Mouse (Mus musculus) E14TG2a.4 (cell line): ENCODE measurements around the gene Rpl29.

Experiments
- H3K27me3 ChIP-seq: 2 replicates; pipeline ENCODE4 v1.6.1; 2014; ENCODE audit warnings: low read length, control low read depth; ENCODE audit not compliant: insufficient read depth
- H3K36me3 ChIP-seq: 2 replicates; pipeline ENCODE4 v1.6.1; 2014; ENCODE audit warnings: low read length, control low read depth; ENCODE audit not compliant: insufficient read depth
- H3K4me1 ChIP-seq: replicated peaks from 2 replicates; pipeline ENCODE4 v1.6.1; 2014; ENCODE audit warnings: low read depth, low read length, control low read depth
- H3K4me3 ChIP-seq: replicated peaks from 2 replicates; pipeline ENCODE4 v1.5.1; 2014; ENCODE audit warnings: mild to moderate bottlenecking, low read length
- H3K9me3 ChIP-seq: 2 replicates; pipeline ENCODE4 v1.6.1; 2014; ENCODE audit warnings: low read length, control low read depth
- CTCF ChIP-seq: conservative IDR thresholded peaks from 2 replicates; pipeline ENCODE4 v1.5.1; 2014; ENCODE audit warnings: low read length
- NANOG ChIP-seq: IDR thresholded peaks from 2 replicates; pipeline ENCODE4 v1.6.1; 2014; ENCODE audit warnings: borderline replicate concordance, low read length, mixed read lengths
- POU5F1 ChIP-seq: IDR thresholded peaks from 2 replicates; pipeline ENCODE4 v1.6.1; 2014; ENCODE audit warnings: low read length, borderline replicate concordance

The Rpl29 gene

DNA sequence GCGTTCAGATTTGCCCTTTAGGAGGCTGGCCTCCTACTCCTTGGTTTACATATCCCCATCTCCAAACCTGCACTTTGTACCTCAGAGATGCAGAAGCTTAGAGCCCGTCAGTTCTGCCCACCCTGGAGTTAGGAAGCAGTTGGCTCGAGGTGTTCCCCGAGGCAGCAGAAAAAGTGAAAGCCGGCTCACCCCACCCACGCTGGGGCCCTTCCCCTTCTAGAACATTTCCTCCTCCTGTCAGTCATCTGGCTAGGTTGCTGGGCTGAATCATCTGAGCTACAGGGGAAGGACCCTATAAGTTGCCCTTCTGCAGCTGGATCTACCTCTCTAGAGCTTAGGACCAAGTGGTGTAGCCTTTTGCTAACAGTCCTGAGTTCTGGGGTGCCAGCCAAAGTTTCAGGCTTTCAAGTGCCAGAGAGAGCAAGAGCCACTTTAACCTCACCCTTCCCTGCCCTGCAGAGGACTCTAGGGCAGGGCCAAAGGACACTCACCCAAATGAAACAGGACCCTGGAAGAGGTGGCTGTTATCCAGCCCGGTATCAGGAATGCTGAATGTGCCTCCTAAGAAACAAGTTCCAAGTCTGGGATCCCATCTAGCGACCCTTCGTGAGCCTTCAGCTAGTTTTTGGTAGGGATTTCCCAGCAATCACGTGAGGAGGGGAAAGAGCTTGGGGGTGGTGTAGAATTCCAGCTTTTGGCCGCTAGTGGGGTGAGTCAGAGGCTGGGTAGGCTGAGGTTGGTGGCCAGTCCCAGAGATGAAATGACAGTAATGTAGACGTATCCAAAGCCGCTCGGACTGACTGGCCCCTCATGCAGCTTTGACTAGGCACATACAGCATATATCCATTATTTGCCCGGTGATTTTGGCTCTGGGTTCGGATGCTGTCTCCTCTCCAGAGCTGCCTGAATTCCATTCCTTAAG is 47.0 kb downstream of the Rpl29 start:
- no peaks in the 10 kb centered on the region for H3K9me3 ChIP-seq
- no peak for TF ChIP-seq POU5F1
- no peak for TF ChIP-seq NANOG
- TF ChIP-seq CTCF = no peak
- peaks cover 27% of the 10 kb centered on the region for H3K36me3 ChIP-seq
- no peaks in the 10 kb centered on the region for H3K27me3 ChIP-seq
- peaks cover 87% of the 10 kb centered on the region for H3K4me1 ChIP-seq
- peak overlapping the region; percentile 52 for H3K4me3 ChIP-seq

DNA sequence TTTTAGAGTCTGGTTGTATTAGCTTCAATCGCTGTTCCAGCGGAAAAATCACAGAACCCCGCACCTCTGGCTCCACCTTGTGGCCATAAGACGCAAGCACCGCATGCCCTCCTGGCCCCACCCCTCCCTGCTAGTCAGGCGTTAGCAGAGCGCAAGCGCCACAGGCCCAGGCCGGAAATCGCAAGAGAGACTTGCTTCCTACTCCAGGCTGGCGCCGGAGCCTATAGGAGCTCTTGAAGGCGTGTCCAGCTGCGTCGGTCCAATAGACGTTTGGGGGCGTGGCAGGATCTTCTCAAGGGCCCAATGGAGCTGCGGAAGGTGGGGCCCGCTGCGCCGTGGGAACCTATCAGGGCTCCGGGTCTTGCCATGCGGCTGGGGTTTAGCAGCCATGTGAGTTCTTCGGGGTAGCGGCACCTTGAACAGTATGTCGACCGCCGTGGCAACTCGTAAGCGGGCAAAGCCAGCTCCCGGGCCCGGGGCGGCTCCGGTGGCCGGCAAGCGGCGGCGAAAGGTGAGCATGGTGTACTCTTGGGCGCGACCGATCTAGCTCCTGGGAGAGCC is 47.8 kb downstream of the Rpl29 start, which contains the start of gene Parp3:
Gene Parp3 (minus strand): TSS at position 26 of the 561 bp plus-strand sequence.
- H3K4me3 ChIP-seq = peak within 1 kb of the TSS; percentile 89
- peak; percentile 94 for TF ChIP-seq CTCF
- TF ChIP-seq POU5F1 = no peak
- no peaks in the 10 kb centered on the region for H3K9me3 ChIP-seq

DNA sequence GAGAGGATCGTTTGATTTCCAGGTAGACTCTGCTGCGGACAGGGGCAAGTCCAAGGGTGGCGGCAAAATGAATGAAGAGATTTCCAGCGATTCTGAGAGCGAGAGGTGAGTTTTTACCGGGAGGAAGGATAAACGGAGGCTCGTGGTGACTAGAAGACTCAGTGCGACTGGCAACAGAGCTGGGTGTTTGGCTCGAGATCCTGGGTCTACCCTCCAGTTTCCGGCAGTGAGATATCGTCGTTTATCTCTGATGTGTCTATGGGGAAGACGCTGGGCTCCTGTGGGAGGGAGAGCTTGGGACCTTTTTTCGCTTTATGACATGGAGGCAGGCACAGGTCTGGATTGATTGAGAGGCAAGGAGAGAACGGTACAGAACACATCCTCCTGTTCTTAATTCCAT is 48.4 kb downstream of the Rpl29 start:
- H3K27me3 ChIP-seq = no peaks in the 10 kb centered on the region
- H3K9me3 ChIP-seq = no peaks in the 10 kb centered on the region
- H3K4me3 ChIP-seq = peak overlapping the region; percentile 89
- TF ChIP-seq POU5F1 (no peak), NANOG (no peak), CTCF (no peak)
- H3K36me3 ChIP-seq = peaks cover 40% of the 10 kb centered on the region
- peaks cover 82% of the 10 kb centered on the region for H3K4me1 ChIP-seq

More for the DNA sequence above, 47.8 kb downstream of the Rpl29 start, which contains the start of gene Parp3:
- Histone ChIP-seq H3K4me1 (peaks cover 85% of the 10 kb centered on the region), H3K36me3 (peaks cover 34% of the 10 kb centered on the region), H3K27me3 (no peaks in the 10 kb centered on the region)

DNA sequence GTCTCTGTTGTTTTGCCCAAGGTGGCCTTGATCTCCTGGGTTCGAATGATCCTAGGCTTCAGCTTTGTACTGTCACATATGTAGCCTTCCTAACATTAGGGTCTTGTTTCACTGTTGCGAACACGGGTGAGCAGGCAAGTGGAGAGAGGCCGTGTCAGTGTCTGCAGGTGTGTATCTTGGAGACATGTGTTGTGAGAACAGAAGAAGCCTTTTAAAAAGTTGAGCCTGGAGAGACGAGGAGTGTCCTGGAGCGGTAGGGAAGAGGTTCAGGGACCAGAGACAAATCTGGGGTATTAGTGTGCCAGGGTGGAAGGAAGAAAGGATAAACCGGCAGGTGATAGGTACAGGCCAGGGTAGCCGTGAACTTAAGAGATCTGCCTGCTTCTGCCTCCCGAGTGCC is 48.8 kb downstream of the Rpl29 start:
- TF ChIP-seq POU5F1 = no peak
- TF ChIP-seq CTCF = no peak
- TF ChIP-seq NANOG = no peak
- Histone ChIP-seq H3K27me3 (no peaks in the 10 kb centered on the region), H3K4me1 (peaks cover 82% of the 10 kb centered on the region), H3K9me3 (no peaks in the 10 kb centered on the region), H3K36me3 (peaks cover 45% of the 10 kb centered on the region), H3K4me3 (peak overlapping the region; percentile 89)

DNA sequence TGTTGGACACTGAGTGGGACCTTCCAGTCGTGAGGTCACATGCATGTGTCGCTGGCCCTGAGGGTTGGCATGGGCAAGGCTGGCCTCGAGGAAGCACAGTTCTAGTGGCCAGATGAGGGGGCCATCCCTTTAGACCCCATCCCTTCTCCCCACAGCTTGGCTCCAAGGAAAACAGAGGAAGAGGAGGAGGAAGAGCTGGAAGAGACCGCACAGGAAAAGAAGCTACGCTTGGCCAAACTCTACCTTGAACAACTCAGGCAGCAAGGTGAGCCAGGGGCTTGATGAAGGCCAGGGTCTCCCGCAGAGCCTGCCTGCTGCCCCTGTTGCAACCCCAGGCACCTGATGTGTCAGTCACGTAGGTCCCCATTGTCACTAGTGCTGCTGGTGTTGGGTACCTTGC is 51.3 kb downstream of the Rpl29 start:
- Histone ChIP-seq H3K36me3 (peaks cover 69% of the 10 kb centered on the region), H3K9me3 (no peaks in the 10 kb centered on the region), H3K4me3 (peak overlapping the region; percentile 30; the same call in 1 of the 2 replicates), H3K4me1 (peaks cover 84% of the 10 kb centered on the region), H3K27me3 (no peaks in the 10 kb centered on the region)
- TF ChIP-seq NANOG (no peak), CTCF (no peak), POU5F1 (no peak)

GRCm38 (mm10) chr9:106481075-106481474 is 51.8 kb downstream of the Rpl29 start:
- Histone ChIP-seq H3K4me1 (peaks cover 84% of the 10 kb centered on the region), H3K27me3 (no peaks in the 10 kb centered on the region), H3K36me3 (peaks cover 74% of the 10 kb centered on the region), H3K4me3 (peak overlapping the region; percentile 30; the same call in 1 of the 2 replicates), H3K9me3 (no peaks in the 10 kb centered on the region)
- TF ChIP-seq CTCF (no peak), NANOG (no peak), POU5F1 (no peak)
